Mouse (Mus musculus) gastrocnemius, adult 2 months (tissue): ENCODE results near the gene Srp14. TPM values are rescaled to one million over a fixed set of nuclear protein-coding genes. Genes with fewer than 3 reads are reported as not detected.

Experiments used
- DNase-seq: peaks from one replicate; pipeline ENCODE4 v3.0.0; 2022
- H3K27ac ChIP-seq: fragments of 200-600 bp; 2 replicates; pipeline ENCODE4 v1.8.1; 2022; ENCODE audit warnings: mild to moderate bottlenecking
- H3K4me3 ChIP-seq: fragments of 200-600 bp; 2 replicates; pipeline ENCODE4 v1.8.1; 2022; ENCODE audit warnings: mild to moderate bottlenecking, moderate library complexity
- CTCF ChIP-seq: fragments of 200-600 bp; IDR thresholded peaks from 2 replicates; pipeline ENCODE4 v1.8.1; 2022; ENCODE audit warnings: antibody characterized with exemption, mild to moderate bottlenecking, moderate library complexity
- intact Hi-C: fragments of 180-260 bp; cut with DNase I; formaldehyde crosslinking; loops from one replicate; pipeline ENCODE4 v1.15.1; 2025
- total RNA-seq, 2 experiments: library from RNA; stranded (reverse); gene quantifications; 2 replicates each; pipeline ENCODE4 v1.2.3; 2021

Gene Srp14
- total RNA-seq, 2 experiments from 2014 or later: 120 to 133 TPM

- Histone ChIP-seq H3K27ac (no peak overlapping the region), H3K4me3 (no peak overlapping the region)
- no peak for DNase-seq
- no peak for TF ChIP-seq CTCF
- intact Hi-C loops: no loop called here
Measured at GRCm38 (mm10) chr2:118507126-118507525, 27.6 kb upstream of the Srp14 start.

GRCm38 (mm10) chr2:118500191-118500590 lies 20.7 kb upstream of the Srp14 start:
- DNase-seq: no peak
- Histone ChIP-seq H3K4me3 (no peak overlapping the region), H3K27ac (no peak overlapping the region)
- intact Hi-C loops: no loop called here
- TF ChIP-seq CTCF: no peak

GRCm38 (mm10) chr2:118499135-118499961 lies 19.8 kb upstream of the Srp14 start:
- peak; percentile 79 for DNase-seq
- intact Hi-C loops: no loop called here
- H3K4me3 ChIP-seq: no peak overlapping the region
- TF ChIP-seq CTCF: peak; percentile 23; the same call in 1 of the 2 replicates
- H3K27ac ChIP-seq: peak overlapping the region; percentile 32; the same call in 1 of the 2 replicates

- TF ChIP-seq CTCF: no peak
- H3K27ac ChIP-seq: 0 out of 2 replicates have a peak overlapping the region, but pooled peaks have one; percentile 32
- intact Hi-C loops: no loop called here
- no peak overlapping the region for H3K4me3 ChIP-seq
- no peak for DNase-seq
Measured at GRCm38 (mm10) chr2:118498476-118498875, 19.0 kb upstream of the Srp14 start.

GRCm38 (mm10) chr2:118497890-118498289 lies 18.4 kb upstream of the Srp14 start:
- Histone ChIP-seq H3K27ac (no peak overlapping the region), H3K4me3 (no peak overlapping the region)
- DNase-seq: no peak
- intact Hi-C loops: no loop called here
- TF ChIP-seq CTCF: no peak

- no peak overlapping the region for H3K27ac ChIP-seq
Measured at GRCm38 (mm10) chr2:118495024-118495423, 15.5 kb upstream of the Srp14 start.

GRCm38 (mm10) chr2:118491741-118492395 lies 12.4 kb upstream of the Srp14 start:
- intact Hi-C loops: no loop called here
- peak overlapping the region; percentile 63 for H3K27ac ChIP-seq

More at GRCm38 (mm10) chr2:118495024-118495423, 15.5 kb upstream of the Srp14 start:
- no peak overlapping the region for H3K4me3 ChIP-seq
- no peak for TF ChIP-seq CTCF
- intact Hi-C loops: no loop called here
- no peak for DNase-seq

GRCm38 (mm10) chr2:118491281-118491731 lies 11.8 kb upstream of the Srp14 start:
- intact Hi-C loops: no loop called here
- no peak overlapping the region for H3K4me3 ChIP-seq
- no peak for DNase-seq
- no peak for TF ChIP-seq CTCF
- peak overlapping the region; percentile 71 for H3K27ac ChIP-seq

More at GRCm38 (mm10) chr2:118491741-118492395, 12.4 kb upstream of the Srp14 start:
- TF ChIP-seq CTCF: no peak
- H3K4me3 ChIP-seq: no peak overlapping the region
- no peak for DNase-seq

GRCm38 (mm10) chr2:118490241-118491091 lies 11.0 kb upstream of the Srp14 start:
- TF ChIP-seq CTCF: no peak
- peak; percentile 83 for DNase-seq
- H3K4me3 ChIP-seq: no peak overlapping the region
- intact Hi-C loops: no loop called here
- H3K27ac ChIP-seq: peak overlapping the region; percentile 71

- intact Hi-C loops: loop anchor here (1.0 to 5.0 kb wide), 3 partner anchors 59 to 209 kb away; no protein-coding TSS in a partner anchor
- peak; percentile 61 for TF ChIP-seq CTCF
- H3K4me3 ChIP-seq: no peak overlapping the region
- no peak for DNase-seq
- no peak overlapping the region for H3K27ac ChIP-seq
Measured at GRCm38 (mm10) chr2:118487806-118488205, 8.3 kb upstream of the Srp14 start.

GRCm38 (mm10) chr2:118486933-118487332 lies 7.4 kb upstream of the Srp14 start:
- Histone ChIP-seq H3K4me3 (no peak overlapping the region), H3K27ac (no peak overlapping the region)
- DNase-seq: peak; percentile 86
- TF ChIP-seq CTCF: no peak
- intact Hi-C loops: loop anchor here (1.0 to 5.0 kb wide), 2 partner anchors 119 to 210 kb away; no protein-coding TSS in a partner anchor

GRCm38 (mm10) chr2:118485415-118485814 lies 5.9 kb upstream of the Srp14 start:
- H3K4me3 ChIP-seq: no peak overlapping the region
- H3K27ac ChIP-seq: no peak overlapping the region
- intact Hi-C loops: loop anchor here (5.0 kb wide), 1 partner anchor 212 kb away; no protein-coding TSS in a partner anchor
- no peak for DNase-seq
- no peak for TF ChIP-seq CTCF
